ENCODE assay signal across 11 mouse cellular contexts in the genomic region with DNA sequence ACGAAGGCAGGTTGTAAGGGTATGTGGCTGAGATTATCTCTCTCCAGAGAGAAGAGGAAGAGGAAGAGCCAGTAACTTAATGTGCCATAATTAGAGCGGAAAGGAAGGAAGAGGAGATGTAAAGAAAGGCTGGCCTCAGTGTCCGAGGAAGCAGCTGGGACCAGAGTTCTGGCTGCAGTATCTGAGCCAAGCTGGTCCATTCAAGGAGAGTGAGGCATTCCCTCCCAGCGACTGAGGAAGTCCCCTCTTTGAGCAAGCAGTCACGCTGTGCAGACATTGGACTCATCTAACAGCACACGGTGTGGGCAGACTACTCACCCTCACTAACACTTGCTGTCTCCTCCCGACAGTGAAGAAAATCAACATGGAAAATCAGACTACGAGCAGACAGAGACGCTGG. TPM values are rescaled to one million over a fixed set of nuclear protein-coding genes. Genes with fewer than 3 reads are reported as not detected.
A peak's percentile ranks its signal among the peaks of the same experiment; 100 is the strongest.
DNase-seq lines count a peak whose midpoint lies in the region; ATAC-seq and TF ChIP-seq lines count a peak whose summit lies in the region.
"Had no signal": no experiment of that assay in that cellular context is flagged by ENCODE, and none has a peak within 500 bp of the region (broad histone marks: within the 10 kb centered on the region; RNA-seq: fewer than 3 reads in every experiment).

No protein-coding gene starts in this region.

- in situ Hi-C loops in ES-E14 (cut with MboI; ENCODE audit: low sequenced_read_pairs in 2 of 2, unreplicated experiment in 2 of 2): no loop called here

- peak; percentile 41 for DNase-seq in layer of hippocampus, adult 11-12 months (ENCODE audit: low spot score)
- DNase-seq in layer of hippocampus, postnatal 14 days (ENCODE audit: low spot score in 2 of 2): no peak
- DNase-seq in ES-E14 (ENCODE audit: low read depth, low spot score): no peak
- DNase-seq in embryonic facial prominence, embryonic 11.5 days (ENCODE audit: low spot score): no peak
- DNase-seq in adrenal gland, postnatal 4 days (ENCODE audit: low spot score in 2 of 2): no peak
- DNase-seq: right cerebral cortex, adult 18-20 months had no signal

- no peak overlapping the region for H3K4me2 ChIP-seq in embryonic facial prominence, embryonic 11.5 days (ENCODE audit: low read depth, low read length)
- H3K4me2 ChIP-seq in limb, embryonic 12.5 days: peak overlapping the region; percentile 39
- H3K4me2 ChIP-seq in forebrain, embryonic 15.5 days (replicated peaks): no peak overlapping the region
- H3K4me2 ChIP-seq in midbrain, embryonic 15.5 days: no peak overlapping the region
- H3K4me2 ChIP-seq: midbrain, embryonic 13.5 days had no signal

- WGBS in embryonic facial prominence, embryonic 11.5 days: 56% methylated on average over 9 of the region's 9 CpGs
- 41% methylated on average over 9 of the region's 9 CpGs for WGBS in limb, embryonic 12.5 days
- 66% methylated on average over 9 of the region's 9 CpGs for whole genome bisulfite sequencing in forebrain, embryonic 15.5 days
- WGBS in midbrain, embryonic 15.5 days: 65% methylated on average over 9 of the region's 9 CpGs

- peak overlapping the region; percentile 12; the same call in 1 of the 2 replicates for H3K9ac ChIP-seq in ES-E14 (ENCODE audit: insufficient read depth, low read depth, low read length, poor library complexity, severe bottlenecking)
- 0 out of 2 replicates have a peak overlapping the region, but pooled peaks have one; percentile 3 for H3K9ac ChIP-seq in embryonic facial prominence, embryonic 11.5 days (replicated peaks; ENCODE audit: low read length)
- no peak overlapping the region; the same call in 1 of the 2 replicates for H3K9ac ChIP-seq in limb, embryonic 12.5 days (replicated peaks)
- H3K9ac ChIP-seq in forebrain, embryonic 15.5 days (replicated peaks): no peak overlapping the region
- no peak overlapping the region for H3K9ac ChIP-seq in midbrain, embryonic 15.5 days
- H3K9ac ChIP-seq: midbrain, embryonic 13.5 days had no signal

- no peak for ATAC-seq in embryonic facial prominence, embryonic 11.5 days (replicated peaks; ENCODE audit: insufficient number of reproducible peaks, low FRiP score, low TSS enrichment, low read depth)
- no peak for ATAC-seq in limb, embryonic 12.5 days (ENCODE audit: insufficient number of reproducible peaks, insufficient read depth, low FRiP score, low TSS enrichment, low read depth)
- no peak for ATAC-seq in forebrain, embryonic 15.5 days (replicated peaks)
- ATAC-seq in midbrain, embryonic 15.5 days (replicated peaks): no peak
- ATAC-seq: midbrain, embryonic 13.5 days had no signal

- no peaks in the 10 kb centered on the region for H3K9me3 ChIP-seq in ES-E14 (ENCODE audit: control insufficient read depth, insufficient read depth, low read depth, low read length)
- no peaks in the 10 kb centered on the region for H3K9me3 ChIP-seq in embryonic facial prominence, embryonic 11.5 days (replicated peaks; ENCODE audit: control insufficient read depth, low read length)
- H3K9me3 ChIP-seq in limb, embryonic 12.5 days: peaks cover 5% of the 10 kb centered on the region; the same call in 1 of the 2 replicates
- H3K9me3 ChIP-seq in forebrain, embryonic 15.5 days: no peaks in the 10 kb centered on the region
- no peaks in the 10 kb centered on the region for H3K9me3 ChIP-seq in midbrain, embryonic 15.5 days
- H3K9me3 ChIP-seq: midbrain, embryonic 13.5 days had no signal

- H3K36me3 ChIP-seq in ES-E14 (ENCODE audit: control insufficient read depth, insufficient read depth, low read length, poor library complexity, severe bottlenecking): peaks cover 6% of the 10 kb centered on the region; the same call in 1 of the 2 replicates
- H3K36me3 ChIP-seq in embryonic facial prominence, embryonic 11.5 days (replicated peaks; ENCODE audit: control insufficient read depth, insufficient read depth, low read depth, low read length): no peaks in the 10 kb centered on the region
- peaks cover 14% of the 10 kb centered on the region for H3K36me3 ChIP-seq in limb, embryonic 12.5 days
- H3K36me3 ChIP-seq in forebrain, embryonic 15.5 days: no peaks in the 10 kb centered on the region
- no peaks in the 10 kb centered on the region for H3K36me3 ChIP-seq in midbrain, embryonic 15.5 days (replicated peaks)
- H3K36me3 ChIP-seq: midbrain, embryonic 13.5 days had no signal

- H3K4me1 ChIP-seq in ES-E14 (ENCODE audit: control insufficient read depth in 2 of 2, insufficient read depth in 2 of 2, low read length in 2 of 2, poor library complexity in 1 of 2): peaks cover 15 to 17% of the 10 kb centered on the region in 2 experiments
- H3K4me1 ChIP-seq in embryonic facial prominence, embryonic 11.5 days (ENCODE audit: control insufficient read depth, insufficient read depth, low read length): peaks cover 7% of the 10 kb centered on the region
- peaks cover 84% of the 10 kb centered on the region for H3K4me1 ChIP-seq in limb, embryonic 12.5 days (replicated peaks)
- peaks cover 19% of the 10 kb centered on the region for H3K4me1 ChIP-seq in forebrain, embryonic 15.5 days
- H3K4me1 ChIP-seq in midbrain, embryonic 15.5 days: peaks cover 7% of the 10 kb centered on the region

- peak overlapping the region in 1 of 2 experiments; percentile 13; a peak in 1 of 4 replicates for H3K4me3 ChIP-seq in ES-E14 (ENCODE audit: insufficient read depth in 1 of 2, low read depth in 1 of 2, low read length in 2 of 2, poor library complexity in 1 of 2, severe bottlenecking in 1 of 2)
- no peak overlapping the region for H3K4me3 ChIP-seq in embryonic facial prominence, embryonic 11.5 days (ENCODE audit: low read depth, low read length)
- H3K4me3 ChIP-seq in limb, embryonic 12.5 days (replicated peaks): no peak overlapping the region
- no peak overlapping the region for H3K4me3 ChIP-seq in forebrain, embryonic 15.5 days
- H3K4me3 ChIP-seq in midbrain, embryonic 15.5 days: no peak overlapping the region
- H3K4me3 ChIP-seq: left cerebral cortex, adult 2 months; midbrain, embryonic 13.5 days had no signal

- no peak overlapping the region for H3K27ac ChIP-seq in ES-E14 (ENCODE audit: insufficient read depth, low read depth, low read length, poor library complexity, severe bottlenecking)
- H3K27ac ChIP-seq in embryonic facial prominence, embryonic 11.5 days (replicated peaks; ENCODE audit: low read depth, low read length): no peak overlapping the region
- H3K27ac ChIP-seq in limb, embryonic 12.5 days: peak overlapping the region; percentile 97
- H3K27ac ChIP-seq in forebrain, embryonic 15.5 days (replicated peaks): no peak overlapping the region
- no peak overlapping the region for H3K27ac ChIP-seq in midbrain, embryonic 15.5 days
- H3K27ac ChIP-seq: left cerebral cortex, adult 2 months; midbrain, embryonic 13.5 days had no signal

- no peaks in the 10 kb centered on the region for H3K27me3 ChIP-seq in embryonic facial prominence, embryonic 11.5 days (ENCODE audit: control insufficient read depth, insufficient read depth, low read length)
- no peaks in the 10 kb centered on the region for H3K27me3 ChIP-seq in limb, embryonic 12.5 days
- no peaks in the 10 kb centered on the region for H3K27me3 ChIP-seq in forebrain, embryonic 15.5 days
- peaks cover 4% of the 10 kb centered on the region; the same call in 1 of the 2 replicates for H3K27me3 ChIP-seq in midbrain, embryonic 15.5 days (replicated peaks)

TF ChIP-seq in ES-E14, 5 proteins besides CTCF, POLR2A, EP300 and RAD21:
- no peak for TF ChIP-seq ZNF384 (IDR thresholded peaks at IDR 0.05; ENCODE audit: low read depth, low read length)
- TF ChIP-seq ZC3H11A (IDR thresholded peaks at IDR 0.05; ENCODE audit: borderline replicate concordance, low read depth, low read length): no peak
- no peak for TF ChIP-seq CHD2 (IDR thresholded peaks at IDR 0.05; ENCODE audit: low read depth, low read length)
- no peak for TF ChIP-seq MAFK (IDR thresholded peaks at IDR 0.05; ENCODE audit: insufficient read depth, low read depth, low read length)
- TF ChIP-seq HCFC1 (IDR thresholded peaks at IDR 0.05; ENCODE audit: borderline replicate concordance, insufficient read depth, low read length): no peak

RNA-seq across cellular contexts. Expression of a gene that starts 4.5 kb away (rescaled TPM):
- 10 to 100 TPM; 69.9 to 73.2 TPM for total RNA-seq in layer of hippocampus, postnatal 14 days (2021)
- 111 and 133 TPM in 2 replicates for total RNA-seq in ES-E14 (2012; rRNA removed)
- polyA plus RNA-seq in embryonic facial prominence, embryonic 11.5 days (2014; fragmentation: Nextera tagmentation; extraction: Ambion mirVana): 14.9 and 15.6 TPM in 2 replicates
- 49.6 and 51.9 TPM in 2 replicates for polyA plus RNA-seq in limb, embryonic 12.5 days (2016; fragmentation: Nextera tagmentation; extraction: Ambion mirVana)
- polyA plus RNA-seq in forebrain, embryonic 15.5 days (2015; fragmentation: Nextera tagmentation; extraction: Ambion mirVana): 6.9 and 8.0 TPM in 2 replicates
- polyA plus RNA-seq in midbrain, embryonic 15.5 days (2015; fragmentation: Nextera tagmentation; extraction: Ambion mirVana): 6.1 and 6.4 TPM in 2 replicates
- total RNA-seq in adrenal gland, postnatal 4 days (2021): 10 to 100 TPM; 67.7 to 81.2 TPM

Comparison
In these comparisons a context has a peak if more than half of its experiments do, and no peak if none do; other contexts are left out.
1. H3K9ac ChIP-seq: peak in ES-E14 (single experiment) and embryonic facial prominence, embryonic 11.5 days (single experiment); none in limb, embryonic 12.5 days (single experiment), forebrain, embryonic 15.5 days (single experiment) and midbrain, embryonic 15.5 days (single experiment).